Mouse (Mus musculus): Measurements from ENCODE around the gene Pakap. TPM values are rescaled to one million over a fixed set of nuclear protein-coding genes. Genes with fewer than 3 reads are reported as not detected.

Pakap gene
- polyA plus RNA-seq, 1 experiment from 2014 or later = 35.4 TPM

GRCm38 (mm10) chr4:57930559-57931170 lies 362.7 kb downstream of the Pakap start:
- Histone ChIP-seq H3K36me3 (no peaks in the 10 kb centered on the region), H3K4me2 (no peak overlapping the region), H3K9ac (no peak overlapping the region), H3K9me3 (peaks cover 8% of the 10 kb centered on the region; the same call in 1 of the 2 replicates), H3K4me1 (no peaks in the 10 kb centered on the region), H3K4me3 (no peak overlapping the region), H3K27me3 (no peaks in the 10 kb centered on the region), H3K27ac (no peak overlapping the region)
- WGBS = 71% methylated on average over 5 of the region's 5 CpGs
- no peak for ATAC-seq (ENCODE audit: insufficient number of reproducible peaks, insufficient read depth, low FRiP score, low TSS enrichment, low read depth)

- Histone ChIP-seq H3K4me2 (no peak overlapping the region), H3K36me3 (no peaks in the 10 kb centered on the region), H3K4me3 (no peak overlapping the region), H3K27me3 (no peaks in the 10 kb centered on the region), H3K9ac (no peak overlapping the region), H3K9me3 (peaks cover 8% of the 10 kb centered on the region; the same call in 1 of the 2 replicates), H3K27ac (no peak overlapping the region), H3K4me1 (no peaks in the 10 kb centered on the region)
- no peak for ATAC-seq (ENCODE audit: insufficient number of reproducible peaks, insufficient read depth, low FRiP score, low TSS enrichment, low read depth)
- WGBS = 60% methylated on average over 5 of the region's 5 CpGs
Observed at GRCm38 (mm10) chr4:57934181-57934580, 366.2 kb downstream of the Pakap start.

GRCm38 (mm10) chr4:57937292-57937691 lies 369.3 kb downstream of the Pakap start:
- H3K9ac ChIP-seq = no peak overlapping the region
- WGBS = 85% methylated on average over 6 of the region's 6 CpGs
- H3K4me2 ChIP-seq = no peak overlapping the region
- H3K27ac ChIP-seq = no peak overlapping the region
- ATAC-seq (ENCODE audit: insufficient number of reproducible peaks, insufficient read depth, low FRiP score, low TSS enrichment, low read depth) = no peak
- H3K36me3 ChIP-seq = peaks cover 5% of the 10 kb centered on the region; the same call in 1 of the 2 replicates
- H3K4me1 ChIP-seq = no peaks in the 10 kb centered on the region
- H3K27me3 ChIP-seq = no peaks in the 10 kb centered on the region
- H3K9me3 ChIP-seq = peaks cover 6% of the 10 kb centered on the region; the same call in 1 of the 2 replicates
- no peak overlapping the region for H3K4me3 ChIP-seq

DNA sequence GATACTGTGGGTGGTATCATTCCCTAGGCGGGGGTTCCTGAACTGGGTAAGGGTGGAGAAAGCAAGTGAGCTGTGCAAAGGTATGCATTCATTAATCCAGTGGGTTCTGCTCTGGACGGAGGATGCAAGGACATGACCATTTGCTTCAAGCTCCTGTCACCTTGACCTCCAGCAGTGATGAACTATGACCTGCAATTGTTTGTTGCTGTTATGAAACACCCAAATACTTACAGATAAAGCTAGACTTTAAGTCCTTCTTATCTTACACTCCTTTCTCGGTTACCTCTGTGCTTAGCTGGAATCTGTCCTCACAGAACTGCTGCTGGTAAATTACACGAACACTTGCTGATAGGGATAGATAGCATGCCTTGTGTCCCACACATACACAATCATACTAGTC lies 372.7 kb downstream of the Pakap start:
- Histone ChIP-seq H3K27ac (no peak overlapping the region), H3K4me3 (no peak overlapping the region), H3K9me3 (no peaks in the 10 kb centered on the region), H3K9ac (no peak overlapping the region), H3K4me2 (no peak overlapping the region), H3K36me3 (peaks cover 36% of the 10 kb centered on the region), H3K4me1 (no peaks in the 10 kb centered on the region), H3K27me3 (no peaks in the 10 kb centered on the region)
- no peak for ATAC-seq (ENCODE audit: insufficient number of reproducible peaks, insufficient read depth, low FRiP score, low TSS enrichment, low read depth)
- 82% methylated on average over 4 of the region's 4 CpGs for WGBS

DNA sequence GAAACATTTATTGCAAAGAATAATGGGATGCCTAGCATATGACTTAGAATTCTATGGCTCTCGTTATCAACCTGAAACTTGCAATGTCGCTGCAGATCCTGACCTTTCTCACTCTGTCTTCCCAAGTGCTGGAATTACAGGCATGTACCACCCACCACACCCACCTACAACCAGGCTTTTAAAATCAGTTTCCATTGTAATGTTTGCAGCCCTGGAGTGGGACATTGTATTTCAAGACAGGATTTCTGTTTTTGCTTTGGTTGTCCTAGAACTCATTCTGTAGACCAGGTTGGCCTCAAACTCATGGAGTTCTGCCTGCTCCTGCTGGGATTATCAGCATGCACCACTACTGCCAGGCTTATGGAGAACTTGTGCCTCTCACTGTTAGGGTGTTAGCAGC lies 374.9 kb downstream of the Pakap start:
- H3K27ac ChIP-seq = no peak overlapping the region
- WGBS = 85% methylated on average over 2 of the region's 2 CpGs
- H3K36me3 ChIP-seq = peaks cover 56% of the 10 kb centered on the region
- no peak overlapping the region for H3K9ac ChIP-seq
- no peak overlapping the region for H3K4me3 ChIP-seq
- no peak overlapping the region for H3K4me2 ChIP-seq
- no peaks in the 10 kb centered on the region for H3K27me3 ChIP-seq
- H3K4me1 ChIP-seq = 0 out of 2 replicates have a peak, but pooled peaks cover 5% of the 10 kb centered on the region
- ATAC-seq (ENCODE audit: insufficient number of reproducible peaks, insufficient read depth, low FRiP score, low TSS enrichment, low read depth) = no peak
- H3K9me3 ChIP-seq = no peaks in the 10 kb centered on the region

Other genes starting within 250 kb of the Pakap start
- 12.5 and 12.8 TPM in 2 replicates for gene Palm2, start 133.9 kb upstream of the Pakap start, polyA plus RNA-seq (2015; fragmentation: Nextera tagmentation; extraction: Ambion mirVana)
- 25.8 and 28.1 TPM in 2 replicates for gene Akap2, start 149.5 kb downstream of the Pakap start, polyA plus RNA-seq (2015; fragmentation: Nextera tagmentation; extraction: Ambion mirVana)

Data from embryonic facial prominence, embryonic 13.5 days (tissue).